Mouse (Mus musculus): ENCODE results near the gene Zfp60. TPM values are rescaled to one million over a fixed set of nuclear protein-coding genes. Genes with fewer than 3 reads are reported as not detected.
A peak's percentile ranks its signal among the peaks of the same experiment; 100 is the strongest.

Zfp60 gene
- 30.4 and 33.5 TPM in 2 replicates for polyA plus RNA-seq (2014; fragmentation: Nextera tagmentation; extraction: Ambion mirVana)

- Histone ChIP-seq H3K4me2 (ENCODE audit: low read depth, low read length) (peak within 1 kb of the TSS; percentile 80), H3K9me3 (ENCODE audit: control insufficient read depth, low read length) (no peaks in the 10 kb centered on the region), H3K4me1 (ENCODE audit: control insufficient read depth, insufficient read depth, low read length) (peaks cover 10% of the 10 kb centered on the region; the same call in 1 of the 2 replicates), H3K27me3 (replicated peaks; ENCODE audit: control insufficient read depth, insufficient read depth, low read length) (no peaks in the 10 kb centered on the region), H3K4me3 (ENCODE audit: low read depth, low read length) (peak within 1 kb of the TSS; percentile 62), H3K27ac (replicated peaks; ENCODE audit: low read depth, low read length) (peak within 1 kb of the TSS; percentile 96), H3K36me3 (ENCODE audit: control insufficient read depth, insufficient read depth, low read length) (no peaks in the 10 kb centered on the region), H3K9ac (ENCODE audit: low read depth, low read length) (peak within 1 kb of the TSS; percentile 90)
- ATAC-seq (ENCODE audit: low read depth) (peak; percentile 96), DNase-seq (ENCODE audit: low spot score) (peak; percentile 94)
- WGBS: under 1% methylated on average over 35 of the region's 35 CpGs
These were observed at the start of gene Zfp60 for GRCm38 (mm10) chr7:27731281-27731883. TSS of gene Zfp60 (plus strand) at chr7:27731389.

GRCm38 (mm10) chr7:27683218-27683617 lies 48.0 kb upstream of the Zfp60 start:
- no peak for ATAC-seq (ENCODE audit: low read depth)
- H3K27me3 ChIP-seq (replicated peaks; ENCODE audit: control insufficient read depth, insufficient read depth, low read length): no peaks in the 10 kb centered on the region
- no peak overlapping the region for H3K4me3 ChIP-seq (ENCODE audit: low read depth, low read length)
- WGBS: 46% methylated on average over 2 of the region's 2 CpGs
- H3K36me3 ChIP-seq (ENCODE audit: control insufficient read depth, insufficient read depth, low read length): no peaks in the 10 kb centered on the region
- H3K27ac ChIP-seq (replicated peaks; ENCODE audit: low read depth, low read length): no peak overlapping the region
- H3K9ac ChIP-seq (ENCODE audit: low read depth, low read length): no peak overlapping the region
- no peak overlapping the region for H3K4me2 ChIP-seq (ENCODE audit: low read depth, low read length)
- no peak for DNase-seq (ENCODE audit: low spot score)
- no peaks in the 10 kb centered on the region for H3K4me1 ChIP-seq (ENCODE audit: control insufficient read depth, insufficient read depth, low read length)
- no peaks in the 10 kb centered on the region for H3K9me3 ChIP-seq (ENCODE audit: control insufficient read depth, low read length)

GRCm38 (mm10) chr7:27685220-27685619 lies 46.0 kb upstream of the Zfp60 start:
- Histone ChIP-seq H3K36me3 (ENCODE audit: control insufficient read depth, insufficient read depth, low read length) (no peaks in the 10 kb centered on the region), H3K27me3 (replicated peaks; ENCODE audit: control insufficient read depth, insufficient read depth, low read length) (no peaks in the 10 kb centered on the region), H3K9ac (ENCODE audit: low read depth, low read length) (peak overlapping the region; percentile 41; the same call in 1 of the 2 replicates), H3K4me1 (ENCODE audit: control insufficient read depth, insufficient read depth, low read length) (no peaks in the 10 kb centered on the region), H3K27ac (replicated peaks; ENCODE audit: low read depth, low read length) (no peak overlapping the region), H3K4me3 (ENCODE audit: low read depth, low read length) (no peak overlapping the region), H3K4me2 (ENCODE audit: low read depth, low read length) (peak overlapping the region; percentile 37; the same call in 1 of the 2 replicates), H3K9me3 (ENCODE audit: control insufficient read depth, low read length) (no peaks in the 10 kb centered on the region)
- no peak for ATAC-seq (ENCODE audit: low read depth)
- DNase-seq (ENCODE audit: low spot score): no peak
- WGBS: 36% methylated on average over 5 of the region's 5 CpGs

- H3K27me3 ChIP-seq (replicated peaks; ENCODE audit: control insufficient read depth, insufficient read depth, low read length): no peaks in the 10 kb centered on the region
- no peaks in the 10 kb centered on the region for H3K36me3 ChIP-seq (ENCODE audit: control insufficient read depth, insufficient read depth, low read length)
- H3K9me3 ChIP-seq (ENCODE audit: control insufficient read depth, low read length): no peaks in the 10 kb centered on the region
- no peak overlapping the region for H3K4me3 ChIP-seq (ENCODE audit: low read depth, low read length)
- H3K9ac ChIP-seq (ENCODE audit: low read depth, low read length): peak overlapping the region; percentile 41; the same call in 1 of the 2 replicates
- H3K4me1 ChIP-seq (ENCODE audit: control insufficient read depth, insufficient read depth, low read length): no peaks in the 10 kb centered on the region
- H3K27ac ChIP-seq (replicated peaks; ENCODE audit: low read depth, low read length): no peak overlapping the region
- ATAC-seq (ENCODE audit: low read depth) (no peak), DNase-seq (ENCODE audit: low spot score) (peak; percentile 33)
- WGBS: 0% methylated on average over 6 of the region's 6 CpGs
- H3K4me2 ChIP-seq (ENCODE audit: low read depth, low read length): peak overlapping the region; percentile 37; the same call in 1 of the 2 replicates
These were observed 45.5 kb upstream of the Zfp60 start for GRCm38 (mm10) chr7:27685681-27686080.

GRCm38 (mm10) chr7:27687043-27687442 lies 44.1 kb upstream of the Zfp60 start:
- Histone ChIP-seq H3K4me1 (ENCODE audit: control insufficient read depth, insufficient read depth, low read length) (no peaks in the 10 kb centered on the region), H3K36me3 (ENCODE audit: control insufficient read depth, insufficient read depth, low read length) (no peaks in the 10 kb centered on the region), H3K27me3 (replicated peaks; ENCODE audit: control insufficient read depth, insufficient read depth, low read length) (no peaks in the 10 kb centered on the region), H3K27ac (replicated peaks; ENCODE audit: low read depth, low read length) (no peak overlapping the region), H3K4me2 (ENCODE audit: low read depth, low read length) (no peak overlapping the region), H3K9ac (ENCODE audit: low read depth, low read length) (no peak overlapping the region), H3K9me3 (ENCODE audit: control insufficient read depth, low read length) (no peaks in the 10 kb centered on the region), H3K4me3 (ENCODE audit: low read depth, low read length) (no peak overlapping the region)
- WGBS: 92% methylated on average over 1 of the region's 1 CpGs
- no peak for ATAC-seq (ENCODE audit: low read depth)
- DNase-seq (ENCODE audit: low spot score): no peak

- Histone ChIP-seq H3K4me1 (ENCODE audit: control insufficient read depth, insufficient read depth, low read length) (no peaks in the 10 kb centered on the region), H3K27ac (replicated peaks; ENCODE audit: low read depth, low read length) (no peak overlapping the region), H3K9me3 (ENCODE audit: control insufficient read depth, low read length) (no peaks in the 10 kb centered on the region), H3K4me2 (ENCODE audit: low read depth, low read length) (peak overlapping the region; percentile 81; the same call in 1 of the 2 replicates), H3K27me3 (replicated peaks; ENCODE audit: control insufficient read depth, insufficient read depth, low read length) (no peaks in the 10 kb centered on the region), H3K36me3 (ENCODE audit: control insufficient read depth, insufficient read depth, low read length) (no peaks in the 10 kb centered on the region), H3K4me3 (ENCODE audit: low read depth, low read length) (peak overlapping the region; percentile 51), H3K9ac (ENCODE audit: low read depth, low read length) (no peak overlapping the region)
- WGBS: 74% methylated on average over 3 of the region's 3 CpGs
- ATAC-seq (ENCODE audit: low read depth): no peak
- no peak for DNase-seq (ENCODE audit: low spot score)
These were observed 43.4 kb upstream of the Zfp60 start for GRCm38 (mm10) chr7:27687836-27688235.

GRCm38 (mm10) chr7:27688246-27688788 lies 42.9 kb upstream of the Zfp60 start:
- Histone ChIP-seq H3K9me3 (ENCODE audit: control insufficient read depth, low read length) (no peaks in the 10 kb centered on the region), H3K4me2 (ENCODE audit: low read depth, low read length) (peak overlapping the region; percentile 81), H3K4me1 (ENCODE audit: control insufficient read depth, insufficient read depth, low read length) (no peaks in the 10 kb centered on the region), H3K36me3 (ENCODE audit: control insufficient read depth, insufficient read depth, low read length) (no peaks in the 10 kb centered on the region), H3K4me3 (ENCODE audit: low read depth, low read length) (peak overlapping the region; percentile 51), H3K27ac (replicated peaks; ENCODE audit: low read depth, low read length) (peak overlapping the region; percentile 75), H3K27me3 (replicated peaks; ENCODE audit: control insufficient read depth, insufficient read depth, low read length) (no peaks in the 10 kb centered on the region), H3K9ac (ENCODE audit: low read depth, low read length) (peak overlapping the region; percentile 74)
- 28% methylated on average over 14 of the region's 14 CpGs for WGBS
- ATAC-seq (ENCODE audit: low read depth) (no peak), DNase-seq (ENCODE audit: low spot score) (no peak)

GRCm38 (mm10) chr7:27688815-27689612 lies 42.2 kb upstream of the Zfp60 start, which contains the start of gene Zfp607b:
TSS of gene Zfp607b (plus strand) at chr7:27689340.
- H3K9me3 ChIP-seq (ENCODE audit: control insufficient read depth, low read length): no peaks in the 10 kb centered on the region
- peak within 1 kb of the TSS; percentile 74 for H3K9ac ChIP-seq (ENCODE audit: low read depth, low read length)
- H3K4me1 ChIP-seq (ENCODE audit: control insufficient read depth, insufficient read depth, low read length): no peaks in the 10 kb centered on the region
- DNase-seq (ENCODE audit: low spot score) (peak; percentile 99), ATAC-seq (ENCODE audit: low read depth) (peak; percentile 99)
- H3K4me3 ChIP-seq (ENCODE audit: low read depth, low read length): peak within 1 kb of the TSS; percentile 51
- under 1% methylated on average over 19 of the region's 19 CpGs for WGBS
- H3K27me3 ChIP-seq (replicated peaks; ENCODE audit: control insufficient read depth, insufficient read depth, low read length): no peaks in the 10 kb centered on the region
- H3K36me3 ChIP-seq (ENCODE audit: control insufficient read depth, insufficient read depth, low read length): no peaks in the 10 kb centered on the region
- H3K4me2 ChIP-seq (ENCODE audit: low read depth, low read length): peak within 1 kb of the TSS; percentile 81
- H3K27ac ChIP-seq (replicated peaks; ENCODE audit: low read depth, low read length): peak within 1 kb of the TSS; percentile 75
